Mouse (Mus musculus): ENCODE results near the gene Nsf.

DNA sequence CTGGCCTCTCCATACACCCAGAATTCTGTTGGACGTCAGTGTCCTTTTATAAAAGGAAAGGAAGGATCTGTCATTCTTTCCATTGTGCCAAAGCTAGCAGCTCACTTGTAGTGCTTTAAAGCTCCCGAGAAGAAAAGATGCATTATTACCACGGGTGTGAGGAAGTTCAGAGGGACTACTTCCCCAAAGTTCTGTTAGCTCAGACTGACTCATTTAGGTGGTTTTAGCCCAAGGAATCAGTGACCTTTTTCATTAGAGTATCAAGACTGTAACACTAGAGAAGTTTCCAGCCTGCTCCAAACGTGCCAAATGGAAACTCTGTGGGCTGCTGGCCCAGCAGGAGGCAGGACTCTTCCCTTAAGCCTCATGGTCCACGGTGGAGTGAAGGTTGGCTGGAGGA, 30.2 kb upstream of the Nsf start:
- TF ChIP-seq GATA1 (IDR thresholded peaks at IDR 0.05; ENCODE audit: low read length) (no peak), TAL1 (IDR thresholded peaks at IDR 0.05; ENCODE audit: low read length) (no peak)

Data from erythroblast, embryonic 14.5 days (primary cell).